Mouse (Mus musculus) erythroid progenitor cell, adult 5-6 weeks (primary cell): ENCODE measurements at regions not wholly inside any gene's neighbourhood (a gene's known extent, or its start where the extent isn't known, plus 50 kb on each side); places are given as distances from the start of the nearest gene placed in this dataset.

ENCODE experiments used
- ATAC-seq: replicated peaks from 2 replicates; pipeline ENCODE4 v1.8.0; 2016; ENCODE audit warnings: moderate number of reproducible peaks, mild to moderate bottlenecking, moderate TSS enrichment, inconsistent platforms; ENCODE audit not compliant: poor library complexity, low FRiP score, severe bottlenecking

GRCm38 (mm10) chr3:60138319-60138718 lies 56.6 kb downstream of the Sucnr1 start:
- no peak for ATAC-seq

GRCm38 (mm10) chr3:60159865-60160264 lies 78.2 kb downstream of the Sucnr1 start:
- ATAC-seq, result no peak

- ATAC-seq, result no peak
Observed at GRCm38 (mm10) chr3:60167633-60168032, 86.0 kb downstream of the Sucnr1 start.

- ATAC-seq, result no peak
Observed at GRCm38 (mm10) chr3:60168135-60168926, 86.7 kb downstream of the Sucnr1 start.

GRCm38 (mm10) chr3:60169606-60170005 lies 87.9 kb downstream of the Sucnr1 start:
- no peak for ATAC-seq

- no peak for ATAC-seq
Observed at GRCm38 (mm10) chr3:60184481-60184880, 102.8 kb downstream of the Sucnr1 start.

- ATAC-seq, result no peak
Observed at GRCm38 (mm10) chr3:60196031-60196430, 114.4 kb downstream of the Sucnr1 start.

- ATAC-seq, result no peak
Observed at GRCm38 (mm10) chr3:60207936-60208335, 126.3 kb downstream of the Sucnr1 start.

GRCm38 (mm10) chr3:60218938-60219337 lies 137.3 kb downstream of the Sucnr1 start:
- no peak for ATAC-seq

GRCm38 (mm10) chr3:60240664-60241063 lies 159.0 kb downstream of the Sucnr1 start:
- no peak for ATAC-seq

- ATAC-seq, result no peak
Observed at GRCm38 (mm10) chr3:60266666-60267415, 185.2 kb downstream of the Sucnr1 start.

- no peak for ATAC-seq
Observed at GRCm38 (mm10) chr3:60267416-60268174, 185.9 kb downstream of the Sucnr1 start.

- ATAC-seq, result no peak
Observed at GRCm38 (mm10) chr3:60270463-60270862, 188.8 kb downstream of the Sucnr1 start.

GRCm38 (mm10) chr3:60273744-60274143 lies 192.1 kb downstream of the Sucnr1 start:
- no peak for ATAC-seq

GRCm38 (mm10) chr3:60275249-60275838 lies 193.7 kb downstream of the Sucnr1 start:
- ATAC-seq, result no peak

- no peak for ATAC-seq
Observed at GRCm38 (mm10) chr3:60277791-60278190, 194.8 kb upstream of the Mbnl1 start.

GRCm38 (mm10) chr3:60281229-60281628 lies 191.4 kb upstream of the Mbnl1 start:
- ATAC-seq, result no peak

- ATAC-seq, result no peak
Observed at GRCm38 (mm10) chr3:60281959-60282495, 190.6 kb upstream of the Mbnl1 start.

GRCm38 (mm10) chr3:60292142-60292541 lies 180.5 kb upstream of the Mbnl1 start:
- ATAC-seq, result no peak

GRCm38 (mm10) chr3:60292940-60293339 lies 179.7 kb upstream of the Mbnl1 start:
- no peak for ATAC-seq
